Mouse (Mus musculus) liver, embryonic 15.5 days (tissue): ENCODE data around the gene Ubxn7. TPM values are rescaled to one million over a fixed set of nuclear protein-coding genes. Genes with fewer than 3 reads are reported as not detected.

Experiments
- ATAC-seq: fragments of 200-750 bp; cut with Nextera tagmentation; 2 replicates; pipeline ENCODE4 v1.8.0; 2017; ENCODE audit warnings: moderate number of reproducible peaks, mild to moderate bottlenecking, moderate library complexity; ENCODE audit not compliant: insufficient read depth
- H3K27ac ChIP-seq: fragments of 300-500 bp; sonication (generic); replicated peaks from 2 replicates; pipeline ENCODE4 v1.5.1; 2015; ENCODE audit warnings: mild to moderate bottlenecking, inconsistent platforms
- H3K27me3 ChIP-seq: fragments of 300-500 bp; sonication (generic); 2 replicates; pipeline ENCODE4 v1.6.1; 2015; ENCODE audit warnings: mild to moderate bottlenecking, inconsistent platforms
- H3K36me3 ChIP-seq: fragments of 300-500 bp; sonication (generic); replicated peaks from 2 replicates; pipeline ENCODE4 v1.6.1; 2015; ENCODE audit warnings: moderate library complexity, mild to moderate bottlenecking, inconsistent platforms
- H3K4me1 ChIP-seq: fragments of 300-500 bp; sonication (generic); replicated peaks from 2 replicates; pipeline ENCODE4 v1.6.1; 2015; ENCODE audit warnings: inconsistent platforms
- H3K4me2 ChIP-seq: fragments of 300-500 bp; sonication (generic); 2 replicates; pipeline ENCODE4 v1.6.1; 2015; ENCODE audit warnings: moderate library complexity, mild to moderate bottlenecking, inconsistent platforms
- H3K4me3 ChIP-seq: fragments of 300-500 bp; sonication (generic); replicated peaks from 2 replicates; pipeline ENCODE4 v1.5.1; 2015; ENCODE audit warnings: mild to moderate bottlenecking, inconsistent platforms
- H3K9ac ChIP-seq: fragments of 300-500 bp; sonication (generic); 2 replicates; pipeline ENCODE4 v1.6.1; 2015; ENCODE audit warnings: moderate library complexity, mild to moderate bottlenecking, inconsistent platforms
- H3K9me3 ChIP-seq: fragments of 300-500 bp; sonication (generic); replicated peaks from 2 replicates; pipeline ENCODE4 v1.6.1; 2016; ENCODE audit warnings: inconsistent platforms
- WGBS: fragments of 180-500 bp; shearing (Covaris S2); methylation state at CpG from one replicate; pipeline ENCODE4 v1.1.7; 2015; ENCODE audit warnings: mixed read lengths; ENCODE audit not compliant: insufficient replicate concordance; 5-methylcytosine and 5-hydroxymethylcytosine counted together
- polyA plus RNA-seq: library from polyadenylated mRNA; unstranded; fragments of >200 nt; fragmentation: Nextera tagmentation; extraction: Ambion mirVana; gene quantifications from 2 replicates; pipeline ENCODE4 v1.2.1, GENCODE M21; 2015

Ubxn7 gene
- polyA plus RNA-seq, 1 experiment from 2014 or later = 7.3 TPM

GRCm38 (mm10) chr16:32402818-32403217, 70.8 kb downstream of the Ubxn7 start:
- Histone ChIP-seq H3K4me1 (no peaks in the 10 kb centered on the region), H3K4me2 (no peak overlapping the region), H3K9me3 (no peaks in the 10 kb centered on the region), H3K4me3 (no peak overlapping the region), H3K36me3 (no peaks in the 10 kb centered on the region), H3K27me3 (no peaks in the 10 kb centered on the region), H3K27ac (no peak overlapping the region), H3K9ac (no peak overlapping the region)
- WGBS = 71% methylated on average over 3 of the region's 3 CpGs
- ATAC-seq = no peak

- no peak for ATAC-seq
- H3K4me2 ChIP-seq = no peak overlapping the region
- 80% methylated on average over 9 of the region's 9 CpGs for WGBS
Observed at GRCm38 (mm10) chr16:32405716-32406115, 73.7 kb downstream of the Ubxn7 start.

GRCm38 (mm10) chr16:32406671-32407070, 74.6 kb downstream of the Ubxn7 start:
- WGBS = 45% methylated on average over 6 of the region's 6 CpGs
- ATAC-seq = no peak

More at GRCm38 (mm10) chr16:32405716-32406115, 73.7 kb downstream of the Ubxn7 start:
- Histone ChIP-seq H3K4me1 (no peaks in the 10 kb centered on the region), H3K9ac (no peak overlapping the region), H3K4me3 (no peak overlapping the region), H3K27me3 (no peaks in the 10 kb centered on the region), H3K9me3 (no peaks in the 10 kb centered on the region), H3K36me3 (no peaks in the 10 kb centered on the region), H3K27ac (no peak overlapping the region)

GRCm38 (mm10) chr16:32407730-32408129, 75.7 kb downstream of the Ubxn7 start:
- 50% methylated on average over 10 of the region's 10 CpGs for WGBS
- Histone ChIP-seq H3K36me3 (no peaks in the 10 kb centered on the region), H3K4me2 (no peak overlapping the region), H3K9ac (no peak overlapping the region), H3K27me3 (no peaks in the 10 kb centered on the region), H3K4me1 (no peaks in the 10 kb centered on the region), H3K4me3 (no peak overlapping the region), H3K9me3 (no peaks in the 10 kb centered on the region), H3K27ac (no peak overlapping the region)
- ATAC-seq = no peak

More at GRCm38 (mm10) chr16:32406671-32407070, 74.6 kb downstream of the Ubxn7 start:
- Histone ChIP-seq H3K9ac (no peak overlapping the region), H3K4me1 (no peaks in the 10 kb centered on the region), H3K36me3 (no peaks in the 10 kb centered on the region), H3K9me3 (no peaks in the 10 kb centered on the region), H3K27me3 (no peaks in the 10 kb centered on the region), H3K4me2 (no peak overlapping the region), H3K27ac (no peak overlapping the region), H3K4me3 (no peak overlapping the region)

GRCm38 (mm10) chr16:32417457-32417856, 85.4 kb downstream of the Ubxn7 start:
- H3K4me3 ChIP-seq = no peak overlapping the region
- no peak overlapping the region for H3K9ac ChIP-seq
- no peak for ATAC-seq
- H3K36me3 ChIP-seq = no peaks in the 10 kb centered on the region
- H3K4me1 ChIP-seq = peaks cover 22% of the 10 kb centered on the region
- H3K27me3 ChIP-seq = no peaks in the 10 kb centered on the region
- no peak overlapping the region for H3K4me2 ChIP-seq
- WGBS = 63% methylated on average over 1 of the region's 1 CpGs
- H3K9me3 ChIP-seq = no peaks in the 10 kb centered on the region
- H3K27ac ChIP-seq = no peak overlapping the region

GRCm38 (mm10) chr16:32419517-32420483, 87.7 kb downstream of the Ubxn7 start, which contains the start of gene Tctex1d2:
Gene Tctex1d2, plus strand, starts transcription at chr16:32419702.
- peak; percentile 82 for ATAC-seq
- WGBS = 4% methylated on average over 45 of the region's 45 CpGs

GRCm38 (mm10) chr16:32427506-32427905, 95.4 kb downstream of the Ubxn7 start:
- peaks cover 18% of the 10 kb centered on the region for H3K4me1 ChIP-seq
- no peak overlapping the region for H3K4me3 ChIP-seq
- H3K9me3 ChIP-seq = no peaks in the 10 kb centered on the region
- H3K27me3 ChIP-seq = no peaks in the 10 kb centered on the region
- H3K9ac ChIP-seq = no peak overlapping the region
- 76% methylated on average over 3 of the region's 3 CpGs for WGBS
- H3K4me2 ChIP-seq = no peak overlapping the region
- ATAC-seq = no peak
- no peak overlapping the region for H3K27ac ChIP-seq
- H3K36me3 ChIP-seq = no peaks in the 10 kb centered on the region

More at GRCm38 (mm10) chr16:32419517-32420483, 87.7 kb downstream of the Ubxn7 start, which contains the start of gene Tctex1d2:
- peak within 1 kb of the TSS; percentile 65 for H3K4me3 ChIP-seq
- H3K27ac ChIP-seq = peak within 1 kb of the TSS; percentile 64
- H3K27me3 ChIP-seq = no peaks in the 10 kb centered on the region
- peak within 1 kb of the TSS; percentile 89 for H3K4me2 ChIP-seq
- H3K4me1 ChIP-seq = peaks cover 22% of the 10 kb centered on the region
- no peaks in the 10 kb centered on the region for H3K36me3 ChIP-seq
- H3K9ac ChIP-seq = peak within 1 kb of the TSS; percentile 54
- no peaks in the 10 kb centered on the region for H3K9me3 ChIP-seq

GRCm38 (mm10) chr16:32430474-32431046, 98.5 kb downstream of the Ubxn7 start, which contains the start of gene Pcyt1a:
Gene Pcyt1a, plus strand, starts transcription at chr16:32430921.
- peak within 1 kb of the TSS; percentile 78 for H3K4me2 ChIP-seq
- H3K4me1 ChIP-seq = peaks cover 41% of the 10 kb centered on the region
- no peaks in the 10 kb centered on the region for H3K27me3 ChIP-seq
- WGBS = under 1% methylated on average over 54 of the region's 54 CpGs
- peak within 1 kb of the TSS; percentile 94 for H3K4me3 ChIP-seq
- ATAC-seq = peak; percentile 94
- H3K9ac ChIP-seq = peak within 1 kb of the TSS; percentile 99
- no peaks in the 10 kb centered on the region for H3K9me3 ChIP-seq
- 0 out of 2 replicates have a peak, but pooled peaks cover 3% of the 10 kb centered on the region for H3K36me3 ChIP-seq
- peak within 1 kb of the TSS; percentile 95 for H3K27ac ChIP-seq

GRCm38 (mm10) chr16:32431047-32431591, 99.1 kb downstream of the Ubxn7 start:
- H3K9ac ChIP-seq = peak overlapping the region; percentile 99
- 2% methylated on average over 28 of the region's 28 CpGs for WGBS
- no peaks in the 10 kb centered on the region for H3K9me3 ChIP-seq
- H3K27me3 ChIP-seq = no peaks in the 10 kb centered on the region
- peak overlapping the region; percentile 95 for H3K27ac ChIP-seq
- peak; percentile 70 for ATAC-seq
- H3K36me3 ChIP-seq = peaks cover 7% of the 10 kb centered on the region; the same call in 1 of the 2 replicates
- peak overlapping the region; percentile 78 for H3K4me2 ChIP-seq
- peak overlapping the region; percentile 94 for H3K4me3 ChIP-seq
- H3K4me1 ChIP-seq = peaks cover 45% of the 10 kb centered on the region

GRCm38 (mm10) chr16:32431926-32432325, 99.9 kb downstream of the Ubxn7 start:
- Histone ChIP-seq H3K9ac (peak overlapping the region; percentile 99), H3K9me3 (no peaks in the 10 kb centered on the region), H3K4me3 (peak overlapping the region; percentile 94), H3K36me3 (peaks cover 13% of the 10 kb centered on the region; the same call in 1 of the 2 replicates), H3K27me3 (no peaks in the 10 kb centered on the region), H3K4me1 (peaks cover 53% of the 10 kb centered on the region), H3K4me2 (peak overlapping the region; percentile 78), H3K27ac (peak overlapping the region; percentile 95)
- WGBS = 81% methylated on average over 1 of the region's 1 CpGs
- ATAC-seq = no peak

- H3K4me1 ChIP-seq = peaks cover 60% of the 10 kb centered on the region
- no peak for ATAC-seq
- H3K9ac ChIP-seq = no peak overlapping the region
- H3K36me3 ChIP-seq = peaks cover 18% of the 10 kb centered on the region
- WGBS = 66% methylated on average over 2 of the region's 2 CpGs
- H3K27ac ChIP-seq = peak overlapping the region; percentile 95
- H3K4me2 ChIP-seq = peak overlapping the region; percentile 78
- H3K27me3 ChIP-seq = no peaks in the 10 kb centered on the region
- no peaks in the 10 kb centered on the region for H3K9me3 ChIP-seq
- peak overlapping the region; percentile 94; the same call in 1 of the 2 replicates for H3K4me3 ChIP-seq
Observed at GRCm38 (mm10) chr16:32433138-32433537, 101.1 kb downstream of the Ubxn7 start.
